Mouse (Mus musculus): ENCODE data around the gene Capn2.
A peak's percentile ranks its signal among the peaks of the same experiment; 100 is the strongest.

The Capn2 gene

DNA sequence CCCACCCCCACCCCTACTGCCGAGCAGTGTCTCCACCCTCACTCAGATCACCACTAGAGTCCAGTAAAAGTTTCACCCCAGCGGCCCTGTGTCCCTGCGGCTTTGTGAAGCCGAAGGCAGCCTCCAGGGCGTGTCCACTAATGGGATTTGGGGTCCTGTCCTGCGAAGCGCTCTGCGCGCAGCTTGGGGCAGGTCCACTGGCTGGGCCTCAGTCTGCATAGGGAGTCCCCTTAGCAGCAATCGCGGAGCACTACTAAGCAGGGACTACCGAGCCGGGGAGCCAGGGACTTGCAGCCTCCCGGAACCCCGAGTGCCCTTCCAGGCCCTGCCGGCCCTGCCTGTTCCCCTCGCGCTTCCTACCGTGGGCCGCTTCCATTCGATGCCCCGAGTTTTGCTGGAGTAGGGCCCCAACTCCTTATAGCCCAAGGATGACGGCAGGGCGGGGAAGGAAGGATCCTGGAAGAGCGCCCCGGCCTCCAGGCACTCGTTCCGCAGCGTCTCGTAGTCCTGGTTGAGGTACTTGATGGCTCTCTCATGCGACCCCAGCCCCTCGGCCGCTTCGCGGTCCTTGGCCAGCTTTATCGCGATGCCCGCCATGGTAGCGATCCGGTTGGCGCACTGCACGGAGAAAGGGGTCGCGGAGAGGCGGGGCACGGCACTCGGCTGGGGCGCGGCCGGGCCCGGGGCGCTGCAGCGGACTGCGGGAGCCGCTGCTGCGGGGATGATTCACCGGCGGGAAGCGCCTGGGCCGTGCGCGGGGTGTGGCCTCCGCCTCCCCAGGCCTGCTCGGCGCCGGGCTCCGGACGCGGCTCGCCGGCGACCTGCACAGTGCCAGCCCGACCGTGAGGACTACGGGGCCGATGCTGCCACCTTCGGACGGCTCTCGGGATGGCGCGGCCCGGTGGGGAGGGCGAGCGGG, at the start of gene Capn2:
Gene Capn2 (minus strand): TSS at position 851 of the 919 bp plus-strand sequence.
- DNase-seq (ENCODE audit: low spot score in 2 of 2) = peak; percentile 82 to 87

DNA sequence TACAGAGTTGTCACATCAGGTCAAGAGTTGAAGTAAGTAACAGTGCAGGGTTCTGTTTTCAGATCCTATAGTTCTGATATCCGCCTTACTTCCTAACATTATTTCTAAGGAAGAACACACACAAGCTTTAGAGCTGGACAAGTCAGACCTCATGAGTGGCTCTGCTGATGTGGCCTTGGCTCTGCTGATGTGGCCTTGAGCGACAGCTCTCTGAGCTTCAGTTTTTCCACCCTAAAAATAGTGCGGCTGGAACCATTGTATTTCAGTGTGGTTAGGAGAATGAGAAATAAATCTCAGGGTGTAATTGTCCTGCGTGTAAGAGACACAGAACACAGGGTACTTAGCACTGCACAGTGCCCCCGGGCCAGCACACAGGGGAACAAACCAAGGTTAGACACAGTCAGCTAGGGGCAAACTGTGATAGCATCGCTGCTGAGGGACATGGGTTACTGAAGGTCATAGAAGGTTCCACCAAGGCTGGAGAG, 48.0 kb upstream of the Capn2 start:
- DNase-seq (ENCODE audit: low spot score in 2 of 2) = no peak

DNA sequence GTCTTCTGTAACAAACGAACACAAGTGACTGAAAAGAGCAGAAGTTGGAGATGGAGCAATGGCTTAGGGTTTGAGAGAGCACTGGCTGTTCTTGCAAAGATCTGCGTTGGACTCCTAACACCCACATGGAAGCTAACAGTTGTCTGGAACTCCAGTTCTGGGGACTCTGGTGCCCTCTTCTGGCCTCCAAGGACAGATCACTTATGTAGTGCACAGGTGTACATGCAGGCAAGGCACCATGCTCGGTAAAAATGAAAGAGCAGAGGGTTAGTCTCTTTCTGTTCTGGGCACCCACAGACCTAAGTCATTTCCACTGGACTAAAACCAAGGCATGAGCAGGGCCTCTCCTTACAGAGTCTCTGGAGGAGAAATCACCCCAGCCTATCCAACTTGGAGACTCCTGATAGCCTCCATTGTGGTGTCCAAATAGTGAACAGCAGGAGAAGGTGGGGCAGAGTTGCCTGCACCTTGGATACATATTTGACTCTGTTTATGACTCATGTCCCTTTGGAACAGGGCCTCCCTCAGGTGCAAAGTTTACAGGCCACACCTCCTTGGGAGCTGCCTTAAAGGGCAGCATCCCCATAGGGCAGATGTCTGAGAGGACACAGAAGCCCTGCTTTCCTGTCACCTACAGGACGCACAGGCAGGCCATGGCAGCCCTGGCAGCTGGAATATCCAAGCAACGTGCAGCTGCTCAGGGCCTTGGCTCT, 47.2 kb upstream of the Capn2 start, which contains the start of gene Capn8:
Gene Capn8 (plus strand): TSS at position 600 of the 713 bp plus-strand sequence.
- no peak for DNase-seq (ENCODE audit: low spot score in 2 of 2)

DNA sequence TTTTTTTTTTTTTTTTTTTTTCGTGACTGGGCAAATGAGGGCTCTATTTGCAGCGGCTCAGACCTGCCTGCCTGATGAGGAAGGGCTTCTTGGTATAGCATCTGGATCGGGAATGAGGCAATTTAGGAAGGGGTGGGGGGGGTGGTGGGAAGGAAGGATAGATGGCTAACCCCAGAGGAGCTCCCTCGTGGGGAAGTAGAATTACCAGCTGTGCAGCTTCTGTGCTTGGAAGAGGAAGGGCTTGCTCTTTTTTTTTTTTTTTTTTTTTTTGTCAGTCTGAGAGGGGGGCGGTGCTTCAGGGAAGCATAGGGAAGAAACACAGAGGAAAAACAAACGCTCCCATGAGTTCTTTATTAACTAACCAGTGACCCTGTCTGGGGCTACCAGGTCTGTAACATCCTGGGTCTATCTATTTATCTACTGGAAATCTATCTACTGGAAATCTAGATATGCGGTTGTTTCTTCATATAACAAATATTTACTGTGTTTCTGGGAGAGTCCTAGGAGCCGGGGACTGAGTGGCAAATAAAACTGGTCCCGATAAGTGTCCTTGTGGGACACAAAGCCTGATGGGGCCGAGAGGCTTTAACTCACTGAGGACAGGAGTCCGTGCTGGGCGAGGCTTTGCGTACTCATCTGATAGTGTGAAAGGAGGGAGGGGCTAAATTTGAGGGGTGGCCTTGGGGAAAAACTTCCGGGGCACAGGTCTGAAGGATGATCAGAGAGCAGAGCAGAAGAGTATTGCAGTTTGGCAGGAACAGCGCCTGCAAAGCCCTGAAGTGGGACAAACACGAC, 45.4 kb upstream of the Capn2 start:
- DNase-seq (ENCODE audit: low spot score in 2 of 2) = no peak

DNA sequence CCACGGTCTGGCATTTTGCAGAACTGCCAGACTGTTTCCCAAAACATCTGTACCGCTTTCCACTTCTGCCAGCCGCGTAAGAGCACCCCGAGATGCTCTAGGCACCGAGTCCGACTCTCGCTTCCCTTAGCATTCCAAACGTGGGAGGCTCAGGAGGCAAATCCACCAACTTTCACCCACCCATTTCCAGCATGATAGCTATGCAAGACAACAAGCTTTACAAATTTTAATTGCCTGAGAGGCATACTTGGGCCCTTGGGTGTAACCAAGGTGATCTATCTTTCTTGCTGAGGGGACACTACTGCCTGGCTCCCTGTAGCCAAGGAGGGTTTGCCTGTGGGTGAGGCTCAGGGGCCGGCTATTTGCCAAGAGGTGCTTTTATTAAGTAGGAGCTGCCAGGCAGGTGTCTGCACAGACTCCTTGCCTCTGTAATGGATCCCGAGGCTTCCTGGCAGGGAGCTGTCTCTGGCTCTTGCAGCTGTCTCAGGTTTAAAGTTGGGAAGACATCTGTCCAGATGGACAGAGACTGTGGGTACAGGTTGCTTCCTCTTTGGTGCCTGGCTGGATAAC, 44.6 kb upstream of the Capn2 start:
- no peak for DNase-seq (ENCODE audit: low spot score in 2 of 2)

DNA sequence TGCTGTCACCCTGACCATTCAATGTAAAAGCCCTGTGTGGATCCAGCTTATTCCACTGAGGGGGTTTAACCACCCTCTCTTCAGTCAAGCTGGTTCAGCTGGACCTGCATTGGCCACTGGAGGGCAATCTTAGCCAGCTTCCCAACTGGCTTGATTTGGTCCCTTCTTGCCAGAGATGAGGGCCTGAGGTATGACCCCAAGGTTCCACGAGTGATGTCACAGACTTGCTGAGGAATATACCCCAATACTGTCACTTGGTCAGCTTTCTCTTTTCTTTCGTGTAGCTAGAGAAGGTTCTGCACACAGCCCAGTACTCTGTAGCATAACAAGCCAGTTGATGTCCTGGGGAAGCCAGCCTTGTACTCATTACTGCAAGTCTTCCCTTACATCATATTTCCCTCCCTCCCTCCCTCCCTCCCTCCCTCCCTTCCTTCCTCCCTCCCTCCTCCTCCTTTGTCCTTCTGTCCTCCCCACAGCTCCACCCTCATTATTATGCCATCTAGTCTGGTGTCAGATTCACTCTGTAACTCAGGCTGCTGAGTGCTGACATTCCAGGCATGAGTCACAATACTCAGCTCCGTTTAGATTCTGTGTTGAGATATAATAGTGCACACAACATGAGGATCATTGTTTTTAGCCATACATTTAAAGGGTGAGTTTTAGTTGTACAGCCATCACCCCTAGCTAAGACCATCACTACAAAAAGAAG, 43.1 kb upstream of the Capn2 start:
- peak; percentile 55 to 71 for DNase-seq (ENCODE audit: low spot score in 2 of 2)

DNA sequence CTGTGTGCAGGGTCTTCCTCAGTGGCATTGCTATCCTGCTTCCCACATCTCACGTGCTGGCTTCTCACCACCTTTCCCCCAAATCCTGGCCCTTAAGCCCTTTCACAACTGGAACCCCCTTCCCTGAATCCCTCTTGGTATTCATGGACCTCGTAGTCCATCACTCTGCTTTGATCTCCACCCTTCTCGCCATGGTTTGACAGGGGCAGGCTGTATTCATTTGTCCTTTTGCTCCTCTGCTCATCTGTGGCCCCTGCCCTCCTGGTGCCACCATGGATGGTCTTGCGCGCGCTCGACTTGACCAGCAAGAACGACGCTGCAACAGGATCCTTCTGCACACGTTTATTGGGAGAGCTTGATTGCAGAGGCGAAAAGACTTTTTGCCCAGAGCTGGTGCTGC, 42.1 kb upstream of the Capn2 start:
- DNase-seq (ENCODE audit: low spot score in 2 of 2) = no peak

DNA sequence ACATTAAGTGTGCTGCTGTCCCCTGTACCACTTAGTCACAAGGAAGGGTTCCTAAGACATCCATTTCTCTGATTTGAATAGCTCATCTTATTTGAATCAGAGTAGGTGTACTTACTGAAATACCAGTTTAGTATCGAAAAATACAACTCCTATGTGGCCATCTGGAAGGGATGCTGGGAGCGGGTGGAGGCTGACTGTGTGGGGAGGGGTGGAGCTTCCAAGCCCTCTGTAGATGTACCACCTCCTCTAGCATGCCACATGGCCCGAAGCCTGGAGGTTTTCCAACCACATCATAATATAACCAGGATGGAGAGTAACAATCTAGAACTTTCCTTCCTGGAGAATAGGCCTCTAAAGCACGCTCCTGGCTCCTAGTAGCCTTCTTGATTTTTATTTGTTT, 40.9 kb upstream of the Capn2 start:
- DNase-seq (ENCODE audit: low spot score in 2 of 2) = no peak

DNA sequence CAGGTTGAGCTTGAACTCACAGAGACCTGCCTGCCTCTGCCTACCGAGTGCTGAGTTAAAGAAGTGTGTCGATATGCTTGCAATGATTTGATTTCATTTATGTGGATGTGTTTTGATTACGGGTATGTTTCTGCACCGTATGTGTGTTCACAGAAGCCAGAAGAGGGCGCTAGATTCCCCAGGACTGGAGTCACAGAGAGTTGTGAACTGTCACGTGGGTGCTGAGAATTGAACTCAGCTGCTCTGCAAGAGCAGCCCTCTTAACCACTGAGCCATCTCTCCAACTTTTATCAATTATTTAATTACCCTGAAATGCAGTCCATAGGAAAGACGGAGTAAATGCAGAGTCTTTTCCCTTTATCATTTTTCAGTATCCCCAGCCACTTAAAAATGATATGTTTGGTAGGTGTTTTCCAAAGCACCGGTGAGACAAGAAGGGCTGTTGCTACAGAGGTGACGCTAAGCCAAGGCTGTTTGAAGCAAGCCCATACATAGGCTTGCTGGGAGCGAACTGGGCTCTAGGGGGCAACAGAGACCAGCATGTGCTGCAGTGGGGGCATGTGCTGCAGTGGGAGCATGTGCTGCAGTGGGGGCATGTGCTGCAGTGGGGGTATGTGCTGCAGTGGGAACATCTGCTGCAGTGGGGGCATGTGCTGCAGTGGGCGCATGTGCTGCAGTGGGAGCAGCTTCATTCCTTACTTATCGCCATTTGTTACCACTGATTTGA, 36.4 kb upstream of the Capn2 start:
- peak; percentile 52 to 71 for DNase-seq (ENCODE audit: low spot score in 2 of 2)

DNA sequence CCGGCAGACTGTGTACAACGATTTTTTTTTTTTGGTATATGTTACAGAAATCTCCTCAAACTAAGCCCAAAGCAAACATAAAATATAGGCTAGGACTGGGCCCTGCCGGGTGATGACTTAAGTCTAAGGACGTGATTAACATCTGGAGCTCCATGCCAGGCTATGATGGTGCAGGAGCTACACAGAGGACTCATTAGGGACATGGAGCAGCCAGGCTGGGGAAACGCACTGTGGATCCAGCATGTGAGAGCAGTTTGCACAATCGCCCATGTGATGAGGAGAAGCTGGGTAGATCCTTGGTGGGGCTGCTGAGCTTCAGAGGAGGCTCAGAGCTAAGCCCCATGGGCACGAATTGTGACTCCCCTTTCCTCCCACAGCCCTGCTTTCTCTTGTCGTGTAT, 33.4 kb upstream of the Capn2 start:
- no peak for DNase-seq (ENCODE audit: low spot score in 2 of 2)

DNA sequence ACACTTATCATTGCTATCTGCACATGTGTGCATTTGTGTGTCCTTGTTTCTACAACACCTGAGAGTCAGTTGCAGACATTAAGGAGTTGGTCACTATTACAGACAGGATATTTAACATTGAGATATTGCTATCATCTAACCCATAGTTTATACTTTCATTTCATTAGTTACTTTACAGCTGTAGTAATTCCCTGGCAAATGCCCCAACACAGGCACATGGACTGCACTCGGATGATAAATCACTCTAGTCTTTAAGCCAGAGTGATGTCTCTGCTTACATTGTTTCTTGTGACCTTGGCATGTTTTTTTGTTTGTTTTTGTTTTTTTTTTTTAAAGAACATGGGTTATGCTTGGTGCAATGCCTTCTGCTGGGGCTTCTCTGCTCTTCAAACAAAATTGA, 26.5 kb upstream of the Capn2 start:
- no peak for DNase-seq (ENCODE audit: low spot score in 2 of 2)

DNA sequence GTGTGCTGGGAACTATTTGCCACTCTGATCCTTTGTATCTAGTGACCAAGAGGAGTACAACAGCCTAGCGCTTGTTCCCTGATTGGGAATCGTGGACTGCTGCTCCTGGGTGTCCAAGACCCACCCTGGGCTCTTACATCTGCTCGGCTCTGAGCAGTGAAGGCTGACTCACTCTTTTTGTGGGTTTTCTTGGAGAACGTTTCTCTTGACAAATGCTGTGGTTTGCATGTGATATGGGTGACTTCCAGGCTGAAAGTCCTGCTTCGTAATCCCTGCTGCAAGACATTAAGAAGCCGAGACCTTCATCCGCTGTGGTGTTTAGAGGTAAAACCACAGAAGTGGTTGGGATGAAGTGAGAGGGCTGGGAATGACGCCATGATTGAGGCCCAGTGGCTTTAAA, 25.7 kb upstream of the Capn2 start:
- DNase-seq (ENCODE audit: low spot score in 2 of 2) = no peak

DNA sequence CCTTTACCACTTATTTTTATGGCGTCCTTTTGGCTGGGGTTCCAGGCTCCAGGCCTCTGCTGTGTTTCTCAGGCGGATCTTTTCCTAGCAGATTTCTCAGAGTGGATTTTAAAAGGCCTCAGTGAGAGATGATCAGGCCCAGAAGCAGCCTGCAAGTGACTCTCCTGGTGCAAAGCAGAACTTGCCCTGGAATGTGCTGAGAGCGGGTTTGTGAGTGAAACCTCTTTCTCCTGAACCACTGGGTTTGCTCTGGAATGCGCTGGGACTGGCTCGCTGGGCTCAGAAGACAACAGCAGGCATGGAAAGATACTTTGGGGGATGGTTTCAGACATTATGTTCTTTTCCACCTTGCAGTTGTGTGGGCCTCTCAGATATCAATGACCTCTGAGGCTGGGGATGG, 24.7 kb upstream of the Capn2 start:
- no peak for DNase-seq (ENCODE audit: low spot score in 2 of 2)

DNA sequence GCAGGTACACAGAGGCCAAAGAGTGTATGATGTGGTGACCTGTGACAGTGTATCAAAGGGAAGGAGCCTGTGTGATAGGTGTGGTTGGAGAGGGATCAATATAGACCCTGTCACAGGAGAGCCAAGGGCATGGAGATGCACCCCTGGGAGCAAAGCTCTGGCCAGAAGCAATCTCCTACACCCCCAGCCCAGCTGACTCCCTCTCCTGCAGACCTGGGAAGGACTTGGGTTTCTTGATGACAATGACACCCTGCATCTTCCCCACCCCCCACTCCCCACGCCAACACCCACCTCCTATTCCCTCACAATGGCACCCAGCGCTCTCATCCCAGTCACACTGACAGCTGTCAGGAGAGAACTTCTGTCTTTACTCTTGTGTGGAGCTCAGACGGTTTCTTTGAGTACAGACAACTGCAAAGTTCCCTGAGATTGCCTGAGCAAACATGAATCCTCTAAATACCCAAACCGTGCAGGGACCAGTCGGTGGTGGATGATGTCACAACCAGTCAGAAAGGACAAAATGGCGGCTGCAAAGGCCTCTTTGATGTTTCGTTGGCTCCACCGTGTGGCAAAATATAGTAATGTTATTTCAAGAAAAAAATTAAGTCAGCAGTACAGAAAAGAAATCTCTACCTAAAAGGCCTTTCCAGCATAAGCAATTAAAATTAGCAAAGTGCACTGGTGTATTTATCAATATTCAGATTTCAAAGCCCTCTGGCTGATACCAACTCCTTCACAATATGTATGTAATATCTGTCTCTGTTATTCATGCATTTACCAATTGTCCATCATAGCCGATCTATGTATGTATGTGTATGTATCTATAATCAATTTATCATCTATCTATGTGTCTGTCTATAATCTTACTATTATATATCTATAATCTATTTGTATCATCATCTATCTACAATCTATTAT, 21.9 kb upstream of the Capn2 start:
- peak; percentile 86 to 90 for DNase-seq (ENCODE audit: low spot score in 2 of 2)

DNA sequence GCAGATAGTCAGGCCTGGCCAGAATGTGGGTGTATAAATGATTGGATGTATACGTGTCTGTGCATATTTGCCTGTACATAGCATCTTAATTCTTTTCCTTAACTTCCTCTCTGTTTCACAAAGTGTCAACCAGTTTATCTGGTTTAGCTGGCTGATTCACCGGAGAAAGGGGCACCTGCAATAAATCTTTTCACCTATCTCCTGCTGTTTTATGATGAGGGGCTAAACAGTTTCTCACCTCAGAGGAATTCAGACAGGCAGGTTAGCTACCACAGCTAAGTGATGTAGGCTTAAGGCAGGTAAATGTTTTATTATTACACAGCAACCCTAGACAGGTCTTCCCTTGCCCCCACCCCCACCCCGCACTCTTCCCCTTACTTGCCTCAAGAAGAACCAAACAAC, 17.7 kb upstream of the Capn2 start:
- no peak for DNase-seq (ENCODE audit: low spot score in 2 of 2)

DNA sequence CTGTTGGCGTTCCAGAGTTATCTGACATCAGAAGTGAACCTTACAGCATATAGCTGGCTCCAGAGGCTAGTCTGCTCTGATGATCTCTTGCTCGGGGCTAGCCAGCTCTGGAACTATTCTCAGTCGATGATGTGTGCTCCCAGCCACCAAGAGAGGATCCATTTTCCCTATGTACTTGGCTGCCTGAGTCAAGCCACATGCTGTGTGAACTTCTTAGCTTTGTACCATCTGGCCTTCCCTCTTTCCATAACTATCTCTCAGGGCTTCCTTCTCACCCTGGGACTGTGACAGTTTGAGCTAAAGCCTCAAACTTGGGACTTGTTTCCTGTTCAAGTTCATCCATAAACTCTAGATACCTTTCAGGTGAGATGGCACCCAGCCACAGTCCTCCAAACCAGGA, 16.2 kb upstream of the Capn2 start:
- DNase-seq (ENCODE audit: low spot score in 2 of 2) = no peak

DNA sequence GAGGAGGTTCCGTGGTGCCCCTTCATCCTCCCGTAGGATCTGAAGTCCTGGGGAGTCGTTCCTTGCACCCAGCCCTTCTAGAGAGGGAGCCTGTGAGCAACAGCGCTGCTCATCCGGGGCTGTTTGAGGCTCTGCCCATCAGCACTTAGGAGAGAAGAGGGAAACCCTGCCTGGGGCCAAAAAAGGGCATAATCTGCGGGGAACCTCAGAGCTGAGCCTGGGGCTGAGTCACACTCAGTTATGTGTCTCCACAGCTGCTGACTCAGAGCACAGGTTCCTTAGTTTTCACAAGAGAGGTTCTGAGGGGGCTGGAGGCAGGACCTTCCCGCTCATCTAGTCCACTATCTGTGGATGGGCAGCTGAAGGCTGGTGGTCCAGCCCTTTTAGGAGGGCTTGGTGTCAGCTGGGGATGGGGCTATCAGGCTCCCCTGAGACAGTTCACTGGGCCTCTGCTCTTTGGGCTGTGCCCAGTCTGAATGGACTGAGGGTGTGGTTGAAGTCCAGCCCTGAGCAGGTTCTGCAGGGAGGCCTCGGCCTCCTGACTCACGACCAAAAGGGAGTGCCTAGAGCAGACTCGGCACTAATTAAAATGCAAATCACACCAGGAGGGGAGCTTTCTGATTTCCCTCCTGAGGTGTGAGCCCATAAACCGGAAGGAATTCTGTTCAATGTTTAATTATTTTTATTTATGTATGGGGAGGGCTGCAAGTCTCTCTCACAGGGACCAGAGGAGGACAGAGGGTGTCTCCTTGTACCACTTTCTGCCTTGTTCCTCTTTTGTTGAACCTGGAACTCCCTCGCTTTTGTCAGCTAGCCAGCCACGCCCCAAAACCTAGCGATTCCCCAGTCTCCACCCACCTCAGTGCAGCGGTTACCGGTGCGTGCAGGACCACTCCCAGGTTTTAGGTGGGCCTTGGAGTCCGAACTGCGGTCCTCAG, 10.8 kb upstream of the Capn2 start:
- no peak for DNase-seq (ENCODE audit: low spot score in 2 of 2)

DNA sequence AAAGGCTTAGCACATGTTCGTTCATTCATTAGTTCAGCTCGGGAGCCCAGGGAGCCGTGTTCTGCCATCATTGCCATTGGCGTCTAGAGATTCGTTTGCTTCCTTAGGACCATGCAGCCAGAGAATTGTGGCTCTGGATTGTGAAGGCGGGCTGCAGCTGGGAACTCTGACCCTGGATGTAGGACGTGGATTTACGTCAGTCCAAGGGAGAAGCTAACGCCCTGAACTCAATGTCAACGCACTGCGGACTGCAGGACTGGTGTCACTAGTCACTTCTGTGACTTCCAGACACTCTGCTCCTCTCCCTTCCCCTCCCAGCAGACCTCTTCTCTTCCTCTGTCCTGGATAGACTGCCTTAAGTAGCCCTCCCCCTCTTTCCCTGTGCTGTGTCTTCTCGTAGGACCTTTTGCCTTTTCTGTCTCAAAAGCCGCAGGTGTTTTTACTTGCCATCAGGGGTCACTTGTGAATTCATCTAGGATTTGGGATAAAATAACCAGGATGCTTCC, 9.9 kb upstream of the Capn2 start:
- no peak for DNase-seq (ENCODE audit: low spot score in 2 of 2)
